11 mouse cellular contexts compared by ENCODE assay signal in genomic region chr7:101415512-101416100, GRCm38 (mm10). TPM values are rescaled to one million over a fixed set of nuclear protein-coding genes. Genes with fewer than 3 reads are reported as not detected.
A peak's percentile ranks its signal among the peaks of the same experiment; 100 is the strongest.
DNase-seq lines count a peak whose midpoint lies in the region; ATAC-seq and TF ChIP-seq lines count a peak whose summit lies in the region.
"Had no signal": no experiment of that assay in that cellular context is flagged by ENCODE, and none has a peak within 500 bp of the region (broad histone marks: within the 10 kb centered on the region; RNA-seq: fewer than 3 reads in every experiment).

No protein-coding gene starts in this region.

- H3K4me2 ChIP-seq in kidney, embryonic 15.5 days, result no peak overlapping the region
- no peak overlapping the region for H3K4me2 ChIP-seq in stomach, embryonic 14.5 days (replicated peaks; ENCODE audit: low read depth, low read length)
- H3K4me2 ChIP-seq in stomach, postnatal 0 days (replicated peaks; ENCODE audit: low read depth), result no peak overlapping the region
- H3K4me2 ChIP-seq in liver, embryonic 13.5 days, result 0 out of 2 replicates have a peak overlapping the region, but pooled peaks have one; percentile 14

- TF ChIP-seq EP300 in stomach, postnatal 0 days (optimal IDR thresholded peaks at IDR 0.05), result no peak

- TF ChIP-seq CTCF in stomach, postnatal 0 days (IDR thresholded peaks at IDR 0.05; ENCODE audit: low read depth), result no peak

- no peak overlapping the region for H3K9ac ChIP-seq in kidney, embryonic 15.5 days
- H3K9ac ChIP-seq in stomach, embryonic 14.5 days (replicated peaks; ENCODE audit: low read depth, low read length), result no peak overlapping the region
- H3K9ac ChIP-seq in stomach, postnatal 0 days (ENCODE audit: low read length), result no peak overlapping the region
- H3K9ac ChIP-seq in liver, embryonic 13.5 days, result no peak overlapping the region

- no peak for ATAC-seq in kidney, embryonic 15.5 days (replicated peaks; ENCODE audit: low FRiP score)
- ATAC-seq in stomach, embryonic 14.5 days (ENCODE audit: insufficient number of reproducible peaks, insufficient read depth, low FRiP score, low read depth), result no peak; the same call in 1 of the 2 replicates
- ATAC-seq in stomach, postnatal 0 days (ENCODE audit: low FRiP score, low TSS enrichment), result no peak
- ATAC-seq in liver, embryonic 13.5 days (ENCODE audit: low read depth), result peak; percentile 9
- no peak for ATAC-seq in granulocyte monocyte progenitor cell, adult 5-6 weeks (replicated peaks; ENCODE audit: poor library complexity, severe bottlenecking)

- 35% methylated on average over 8 of the region's 8 CpGs for WGBS in kidney, embryonic 15.5 days
- 33% methylated on average over 8 of the region's 8 CpGs for WGBS in stomach, embryonic 14.5 days
- 27% methylated on average over 8 of the region's 8 CpGs for WGBS in stomach, postnatal 0 days
- WGBS in liver, embryonic 13.5 days (ENCODE audit: insufficient replicate concordance), result 40% methylated on average over 8 of the region's 8 CpGs

- peaks cover 34% of the 10 kb centered on the region for H3K4me1 ChIP-seq in kidney, embryonic 15.5 days
- H3K4me1 ChIP-seq in stomach, embryonic 14.5 days (ENCODE audit: control insufficient read depth, insufficient read depth, low read length), result peaks cover 20% of the 10 kb centered on the region; the same call in 1 of the 2 replicates
- H3K4me1 ChIP-seq in stomach, postnatal 0 days (replicated peaks; ENCODE audit: control insufficient read depth, insufficient read depth), result no peaks in the 10 kb centered on the region
- peaks cover 35% of the 10 kb centered on the region for H3K4me1 ChIP-seq in liver, embryonic 13.5 days (replicated peaks)

- peaks cover 13% of the 10 kb centered on the region; the same call in 1 of the 2 replicates for H3K36me3 ChIP-seq in kidney, embryonic 15.5 days
- H3K36me3 ChIP-seq in stomach, embryonic 14.5 days (ENCODE audit: control insufficient read depth, insufficient read depth, low read length), result peaks cover 23% of the 10 kb centered on the region
- H3K36me3 ChIP-seq in stomach, postnatal 0 days (ENCODE audit: control insufficient read depth, insufficient read depth, low read length), result peaks cover 3% of the 10 kb centered on the region; the same call in 1 of the 2 replicates
- H3K36me3 ChIP-seq in liver, embryonic 13.5 days, result peaks cover 3% of the 10 kb centered on the region; the same call in 1 of the 2 replicates

- H3K4me3 ChIP-seq in kidney, embryonic 15.5 days (replicated peaks), result no peak overlapping the region
- no peak overlapping the region for H3K4me3 ChIP-seq in stomach, embryonic 14.5 days (ENCODE audit: low read depth, low read length)
- H3K4me3 ChIP-seq in stomach, postnatal 0 days (ENCODE audit: low read depth, low read length), result no peak overlapping the region
- H3K4me3 ChIP-seq in liver, embryonic 13.5 days (replicated peaks), result no peak overlapping the region

- 0 out of 2 replicates have a peak overlapping the region, but pooled peaks have one; percentile 24 for H3K27ac ChIP-seq in kidney, embryonic 15.5 days
- H3K27ac ChIP-seq in stomach, embryonic 14.5 days (ENCODE audit: low read length), result 0 out of 2 replicates have a peak overlapping the region, but pooled peaks have one; percentile 0
- H3K27ac ChIP-seq in stomach, postnatal 0 days (replicated peaks), result no peak overlapping the region
- no peak overlapping the region for H3K27ac ChIP-seq in liver, embryonic 13.5 days

- no peak for DNase-seq in kidney, adult 8-10 months
- no peak for DNase-seq in stomach, postnatal 0 days (ENCODE audit: low spot score)
- no peak for DNase-seq in liver, embryonic 13.5 days
- DNase-seq in spleen, postnatal 36 days (ENCODE audit: low spot score in 2 of 2), result no peak
- no peak for DNase-seq in heart, adult 8-10 months (ENCODE audit: low spot score)
- DNase-seq: gastrocnemius, postnatal 14 days; kidney, postnatal 25 days had no signal

- peaks cover 20% of the 10 kb centered on the region for H3K27me3 ChIP-seq in kidney, embryonic 15.5 days
- no peaks in the 10 kb centered on the region for H3K27me3 ChIP-seq in stomach, embryonic 14.5 days (ENCODE audit: control insufficient read depth, insufficient read depth, low read length)
- H3K27me3 ChIP-seq in stomach, postnatal 0 days (ENCODE audit: control insufficient read depth, insufficient read depth, low read length), result no peaks in the 10 kb centered on the region
- H3K27me3 ChIP-seq in liver, embryonic 13.5 days, result peaks cover 34% of the 10 kb centered on the region

- no peaks in the 10 kb centered on the region for H3K9me3 ChIP-seq in kidney, embryonic 15.5 days (replicated peaks)
- no peaks in the 10 kb centered on the region for H3K9me3 ChIP-seq in stomach, embryonic 14.5 days (ENCODE audit: control insufficient read depth, low read depth, low read length)
- H3K9me3 ChIP-seq in stomach, postnatal 0 days (ENCODE audit: control insufficient read depth, low read length), result no peaks in the 10 kb centered on the region
- H3K9me3 ChIP-seq in liver, embryonic 13.5 days (replicated peaks), result no peaks in the 10 kb centered on the region

RNA-seq across cellular contexts. Expression of gene Gm45837, which starts 4.9 kb away (rescaled TPM):
- 0.14 and 0.21 TPM in 2 replicates for polyA plus RNA-seq in kidney, embryonic 15.5 days (2015; fragmentation: Nextera tagmentation; extraction: Ambion mirVana)
- polyA plus RNA-seq in stomach, embryonic 14.5 days (2014; fragmentation: Nextera tagmentation; extraction: Ambion mirVana), result 0.31 and 8.0 TPM in 2 replicates
- polyA plus RNA-seq in stomach, postnatal 0 days (2015; fragmentation: Nextera tagmentation; extraction: Ambion mirVana), result 0.24 TPM in 1 of 2 replicates, not detected in the other
- 0.31 and 3.1 TPM in 2 replicates for polyA plus RNA-seq in liver, embryonic 13.5 days (2015; fragmentation: Nextera tagmentation; extraction: Ambion mirVana)
- not detected in 2 replicates for total RNA-seq in granulocyte monocyte progenitor cell, adult 5-6 weeks (2014; fragmentation: Nextera tagmentation)
- 2.6 TPM in 1 of 2 replicates, not detected in the other for total RNA-seq in granulocyte monocyte progenitor cell, adult 5-6 weeks (2017)
- total RNA-seq in heart, adult 8-10 months (2022), result 1 to 10 TPM in 2 of 4 experiments, not detected in 2; 3.7 to 4.3 TPM
- total RNA-seq: liver, adult 2 months had no signal
- polyA plus RNA-seq: liver, adult 2 months had no signal

RNA-seq across cellular contexts. Expression of gene Pde2a, which starts 5.9 kb away (rescaled TPM):
- polyA plus RNA-seq in kidney, embryonic 15.5 days (2015; fragmentation: Nextera tagmentation; extraction: Ambion mirVana), result 37.3 and 39.5 TPM in 2 replicates
- 8.9 and 20.7 TPM in 2 replicates for polyA plus RNA-seq in stomach, embryonic 14.5 days (2014; fragmentation: Nextera tagmentation; extraction: Ambion mirVana)
- polyA plus RNA-seq in stomach, postnatal 0 days (2015; fragmentation: Nextera tagmentation; extraction: Ambion mirVana), result 9.2 and 9.5 TPM in 2 replicates
- 4.0 and 6.7 TPM in 2 replicates for polyA plus RNA-seq in liver, embryonic 13.5 days (2015; fragmentation: Nextera tagmentation; extraction: Ambion mirVana)
- total RNA-seq in granulocyte monocyte progenitor cell, adult 5-6 weeks (2014; fragmentation: Nextera tagmentation), result 15.8 and 21.1 TPM in 2 replicates
- 23.1 and 28.5 TPM in 2 replicates for total RNA-seq in granulocyte monocyte progenitor cell, adult 5-6 weeks (2017)
- total RNA-seq in heart, adult 8-10 months (2022), result 10 to 100 TPM; 46.1 to 58.6 (median 52.8) TPM

Comparison
In these comparisons a context has a peak if more than half of its experiments do, and no peak if none do; other contexts are left out.
1. H3K27ac ChIP-seq: peak in kidney, embryonic 15.5 days (single experiment) and stomach, embryonic 14.5 days (single experiment); none in stomach, postnatal 0 days (single experiment) and liver, embryonic 13.5 days (single experiment).